Mouse (Mus musculus) cortical plate, adult 2 months (tissue): ENCODE data around the gene Kpna1. TPM values are rescaled to one million over a fixed set of nuclear protein-coding genes. Genes with fewer than 3 reads are reported as not detected.

Source experiments
- H3K27ac ChIP-seq: fragments of 200-500 bp; 2 replicates; pipeline ENCODE4 v1.5.1; 2012; ENCODE audit warnings: low read length, control low read depth, inconsistent platforms; ENCODE audit not compliant: insufficient read depth
- H3K4me1 ChIP-seq: fragments of 200-500 bp; 2 replicates; pipeline ENCODE4 v1.6.1; 2011; ENCODE audit warnings: low read length; ENCODE audit not compliant: control insufficient read depth, insufficient read depth
- H3K4me3 ChIP-seq: fragments of 200-500 bp; 2 replicates; pipeline ENCODE4 v1.5.1; 2011; ENCODE audit warnings: mild to moderate bottlenecking, low read length, control low read depth; ENCODE audit not compliant: insufficient read depth
- CTCF ChIP-seq: fragments of 200-500 bp; IDR thresholded peaks from 2 replicates; pipeline ENCODE4 v1.5.1; 2011; ENCODE audit warnings: mild to moderate bottlenecking, control low read depth, low read length; ENCODE audit not compliant: insufficient read depth; ENCODE audit errors: extremely low read depth
- POLR2A ChIP-seq: fragments of 200-500 bp; IDR thresholded peaks from 2 replicates; pipeline ENCODE4 v1.6.1; 2011; ENCODE audit warnings: mild to moderate bottlenecking, low read length, control low read depth; ENCODE audit not compliant: insufficient read depth; ENCODE audit errors: extremely low read depth
- polyA plus RNA-seq: library from polyadenylated mRNA; depleted of rRNA; stranded (reverse); fragments of >200 nt; gene quantifications from 2 replicates; pipeline ENCODE4 v1.2.3, GENCODE M21; 2012; rRNA removed

Gene Kpna1
- polyA plus RNA-seq, 1 experiment: 49.8 TPM

GRCm38 (mm10) chr16:36064904-36065303 is 86.4 kb downstream of the Kpna1 start:
- Histone ChIP-seq H3K27ac (no peak overlapping the region), H3K4me3 (no peak overlapping the region), H3K4me1 (no peaks in the 10 kb centered on the region)
- no peak for TF ChIP-seq POLR2A
- TF ChIP-seq CTCF: no peak

- no peak for TF ChIP-seq POLR2A
- TF ChIP-seq CTCF: no peak
- no peak overlapping the region for H3K4me3 ChIP-seq
- H3K27ac ChIP-seq: no peak overlapping the region
These were observed 89.1 kb downstream of the Kpna1 start for GRCm38 (mm10) chr16:36067694-36068093.

GRCm38 (mm10) chr16:36068356-36068755 is 89.8 kb downstream of the Kpna1 start:
- no peak overlapping the region for H3K4me3 ChIP-seq

More at GRCm38 (mm10) chr16:36067694-36068093, 89.1 kb downstream of the Kpna1 start:
- H3K4me1 ChIP-seq: no peaks in the 10 kb centered on the region

GRCm38 (mm10) chr16:36069819-36070575 is 91.4 kb downstream of the Kpna1 start:
- Histone ChIP-seq H3K27ac (no peak overlapping the region), H3K4me1 (no peaks in the 10 kb centered on the region), H3K4me3 (no peak overlapping the region; the same call in 1 of the 2 replicates)
- no peak for TF ChIP-seq POLR2A
- no peak for TF ChIP-seq CTCF

More at GRCm38 (mm10) chr16:36068356-36068755, 89.8 kb downstream of the Kpna1 start:
- Histone ChIP-seq H3K4me1 (no peaks in the 10 kb centered on the region), H3K27ac (no peak overlapping the region)
- no peak for TF ChIP-seq POLR2A
- TF ChIP-seq CTCF: no peak

- Histone ChIP-seq H3K4me3 (peak overlapping the region; percentile 67), H3K4me1 (no peaks in the 10 kb centered on the region), H3K27ac (no peak overlapping the region)
- TF ChIP-seq POLR2A: no peak
- TF ChIP-seq CTCF: no peak
These were observed 92.5 kb downstream of the Kpna1 start for GRCm38 (mm10) chr16:36071071-36071449.

- H3K4me3 ChIP-seq: peak within 1 kb of the TSS; percentile 67
- H3K4me1 ChIP-seq: no peaks in the 10 kb centered on the region
- H3K27ac ChIP-seq: peak within 1 kb of the TSS; percentile 93
- TF ChIP-seq CTCF (no peak), POLR2A (peak; percentile 92)
These were observed 93.2 kb downstream of the Kpna1 start, which contains the start of the genes Fam162a and Ccdc58 for GRCm38 (mm10) chr16:36071450-36072379. Gene Fam162a (minus strand): TSS chr16:36071594. Gene Ccdc58 (plus strand): TSS chr16:36071685.

GRCm38 (mm10) chr16:36072410-36073011 is 94.0 kb downstream of the Kpna1 start:
- H3K4me3 ChIP-seq: peak overlapping the region; percentile 67
- H3K27ac ChIP-seq: no peak overlapping the region
- no peak for TF ChIP-seq CTCF
- no peak for TF ChIP-seq POLR2A
- no peaks in the 10 kb centered on the region for H3K4me1 ChIP-seq

- no peak overlapping the region for H3K27ac ChIP-seq
- TF ChIP-seq CTCF: no peak
- no peak for TF ChIP-seq POLR2A
- H3K4me3 ChIP-seq: no peak overlapping the region
- H3K4me1 ChIP-seq: no peaks in the 10 kb centered on the region
These were observed 96.2 kb downstream of the Kpna1 start for GRCm38 (mm10) chr16:36074772-36075171.

GRCm38 (mm10) chr16:36079916-36080315 is 101.4 kb downstream of the Kpna1 start:
- Histone ChIP-seq H3K4me3 (no peak overlapping the region), H3K4me1 (no peaks in the 10 kb centered on the region), H3K27ac (no peak overlapping the region)
- no peak for TF ChIP-seq POLR2A
- TF ChIP-seq CTCF: no peak

Other genes starting within 250 kb of the Kpna1 start
- 56.2 and 61.1 TPM in 2 replicates for gene Dirc2, start 209.4 kb upstream of the Kpna1 start, polyA plus RNA-seq
- gene Hspbap1, start 208.4 kb upstream of the Kpna1 start, polyA plus RNA-seq: 6.4 TPM in 2 replicates
- gene Parp14, start 107.2 kb upstream of the Kpna1 start, polyA plus RNA-seq: 1.4 and 1.8 TPM in 2 replicates
- gene Parp9, start 40.3 kb upstream of the Kpna1 start, polyA plus RNA-seq: 3.9 and 4.0 TPM in 2 replicates
- 2.8 TPM in 2 replicates for gene Dtx3l, start 39.6 kb upstream of the Kpna1 start, polyA plus RNA-seq
- 4.4 and 4.8 TPM in 2 replicates for gene Wdr5b, start 62.4 kb downstream of the Kpna1 start, polyA plus RNA-seq
- 97.8 and 111 TPM in 2 replicates for gene Fam162a, start 92.8 kb downstream of the Kpna1 start, polyA plus RNA-seq
- 18.3 and 18.7 TPM in 2 replicates for gene Ccdc58, start 92.9 kb downstream of the Kpna1 start, polyA plus RNA-seq
- not detected in 2 replicates for gene Csta1, start 152.5 kb downstream of the Kpna1 start, polyA plus RNA-seq
- not detected in 2 replicates for gene Stfa2l1, start 178.1 kb downstream of the Kpna1 start, polyA plus RNA-seq
- gene Gm5483, start 205.5 kb downstream of the Kpna1 start, polyA plus RNA-seq: not detected in 2 replicates
- not detected in 2 replicates for gene Gm5416, start 231.7 kb downstream of the Kpna1 start, polyA plus RNA-seq
- not detected in 2 replicates for gene 2010005H15Rik, start 242.7 kb downstream of the Kpna1 start, polyA plus RNA-seq